Mouse (Mus musculus): ENCODE measurements around the gene Ugt2b1.
"Not testable (repeated sequence)": the region's sequence is repeated elsewhere in the genome, so short reads cannot be mapped to it uniquely, and the experiment has no call there.

Ugt2b1 gene

DNA sequence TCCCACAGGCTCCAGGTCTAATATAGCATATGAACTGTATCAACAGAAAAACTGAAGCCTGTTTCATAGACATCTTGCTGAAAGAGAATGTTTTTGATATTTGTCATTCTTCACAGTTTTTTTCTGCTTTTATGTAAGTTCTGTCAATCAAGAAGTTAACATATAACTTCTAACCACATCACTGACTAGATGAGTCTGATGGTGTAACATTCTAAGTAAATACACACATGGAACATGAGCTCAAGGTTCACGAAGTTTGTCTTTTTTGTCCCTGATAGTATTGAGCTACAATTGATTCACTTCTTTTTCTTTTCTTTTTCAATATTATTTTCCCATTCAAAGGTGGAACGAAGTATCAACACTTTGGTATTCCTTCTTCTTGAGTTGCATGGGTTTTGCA is at the start of gene Ugt2b1:
Gene Ugt2b1 (minus strand): TSS at position 105 of the 400 bp plus-strand sequence.
- DNase-seq: no peak

DNA sequence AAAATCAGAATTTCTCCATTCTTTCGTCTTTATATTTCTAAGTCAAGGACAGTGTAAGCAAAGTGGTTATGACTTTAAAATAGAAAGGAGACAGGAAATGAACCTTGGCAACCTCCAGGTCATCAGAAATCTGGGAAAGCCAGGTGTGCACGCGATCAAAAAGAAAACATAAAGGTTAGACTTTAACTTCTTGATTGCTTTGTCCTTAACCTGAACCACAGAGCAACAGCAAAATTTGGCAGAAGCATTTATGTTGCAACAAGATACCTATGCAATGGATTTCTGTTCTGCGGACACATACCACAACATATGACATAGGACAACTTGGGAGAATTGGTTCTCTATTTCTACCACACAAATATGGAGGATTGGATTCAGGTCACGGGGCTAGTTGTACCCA is 40.9 kb upstream of the Ugt2b1 start:
- DNase-seq: not testable (repeated sequence)

DNA sequence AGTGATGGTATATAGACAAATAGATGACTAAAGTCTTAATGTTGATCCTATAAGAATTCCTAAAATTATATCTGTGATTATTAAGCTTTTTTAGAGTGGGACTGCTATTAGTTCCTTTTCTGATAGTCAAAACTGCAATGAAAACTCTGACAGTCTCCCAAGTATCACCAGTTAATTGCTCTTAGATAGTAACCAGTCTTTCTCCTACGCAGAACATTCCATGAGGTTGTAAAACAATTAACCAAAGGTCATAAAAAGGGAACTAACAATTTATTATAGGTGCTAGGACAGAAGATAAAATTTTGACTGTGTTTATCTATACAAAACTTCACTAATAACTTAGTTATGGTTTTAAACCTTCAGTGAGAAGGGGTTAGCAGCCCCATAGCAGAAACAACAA is 36.5 kb upstream of the Ugt2b1 start:
- DNase-seq: not testable (repeated sequence)

DNA sequence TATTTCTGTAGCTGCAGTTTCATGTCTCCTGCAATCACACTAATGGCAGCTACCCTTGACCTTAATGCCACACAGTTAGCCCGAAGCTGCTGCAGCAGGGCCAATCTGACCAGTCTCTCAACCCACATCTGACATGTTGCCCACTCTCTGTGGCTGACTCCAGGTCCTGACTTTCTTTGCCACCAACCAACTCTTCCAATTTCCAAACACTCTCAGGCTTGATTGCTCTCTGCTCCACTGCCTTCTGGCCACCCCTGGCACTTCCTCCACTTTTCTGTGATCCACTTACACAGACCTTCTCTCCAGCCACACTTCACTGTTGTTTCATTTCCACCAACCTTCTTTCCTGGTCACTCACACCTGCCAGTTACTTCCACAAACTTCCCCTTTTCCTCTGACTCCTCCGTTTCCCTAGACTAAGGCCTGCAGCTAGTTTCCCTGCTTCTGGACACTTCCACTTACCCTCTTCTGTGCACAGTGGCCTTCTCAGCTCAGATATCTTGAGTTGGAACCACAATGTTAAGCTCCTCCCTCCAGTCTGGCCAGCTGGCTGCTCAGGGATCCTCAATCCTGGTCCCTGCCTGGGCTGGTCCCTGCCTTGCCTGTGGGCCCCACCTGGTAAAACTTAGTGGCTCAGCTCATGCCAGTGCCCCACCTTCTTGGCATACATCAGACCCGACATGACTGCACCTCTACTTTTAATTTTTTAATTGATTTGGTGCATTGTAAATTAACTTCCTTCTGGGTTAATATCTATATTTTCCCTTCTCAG is 35.4 kb upstream of the Ugt2b1 start:
- no peak for DNase-seq

DNA sequence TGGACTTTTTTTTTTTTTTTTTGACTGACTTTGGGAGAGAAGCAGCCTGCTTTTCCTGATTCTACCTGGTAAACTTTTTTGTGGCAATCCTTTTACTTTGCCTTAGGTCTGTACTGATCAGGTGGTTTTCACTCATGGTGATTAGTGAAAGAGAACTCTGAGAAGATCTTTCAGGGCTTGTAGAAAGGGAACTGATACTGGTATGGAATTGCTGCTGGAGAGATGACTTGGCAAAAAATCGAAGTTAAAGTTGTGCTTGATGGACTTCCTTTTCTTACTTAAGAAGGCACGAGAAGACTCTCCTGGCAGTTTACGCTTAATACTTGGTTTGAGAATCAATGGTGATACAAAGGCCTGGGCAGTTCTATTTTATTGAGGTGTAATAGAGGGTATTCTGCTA is 34.2 kb upstream of the Ugt2b1 start:
- DNase-seq: no peak

- DNase-seq: no peak
Measured at GRCm38 (mm10) chr5:86942111-86942510, 15.8 kb upstream of the Ugt2b1 start.

DNA sequence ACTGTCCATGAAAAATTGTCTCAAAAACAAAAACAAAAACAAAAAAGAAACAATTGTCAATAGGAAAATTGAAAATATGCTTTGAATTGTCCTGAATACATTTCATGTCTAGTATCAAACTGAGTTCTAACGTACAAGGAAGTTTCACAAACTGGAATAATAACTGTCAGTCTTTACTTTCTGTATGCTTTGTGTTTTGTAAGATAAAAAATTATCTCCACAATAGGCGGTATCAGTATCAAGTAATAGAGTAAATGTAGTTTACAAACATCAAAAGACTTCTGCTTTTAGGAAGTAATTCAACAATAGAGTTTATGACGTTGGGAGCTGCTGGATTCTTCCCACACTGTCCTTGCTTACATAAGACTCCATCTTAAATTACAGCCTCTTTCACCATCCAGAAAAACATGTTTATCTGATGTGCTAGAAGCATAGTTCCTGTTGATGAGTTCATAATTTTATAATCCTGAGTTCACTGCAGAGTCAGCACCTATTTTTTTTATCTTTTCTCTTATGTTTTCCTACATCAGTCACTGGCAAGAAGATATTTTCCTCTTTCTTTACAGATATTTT is 5.6 kb downstream of the Ugt2b1 start:
- no peak for DNase-seq

GRCm38 (mm10) chr5:86911357-86912099 is 14.8 kb downstream of the Ugt2b1 start:
- DNase-seq: no peak

DNA sequence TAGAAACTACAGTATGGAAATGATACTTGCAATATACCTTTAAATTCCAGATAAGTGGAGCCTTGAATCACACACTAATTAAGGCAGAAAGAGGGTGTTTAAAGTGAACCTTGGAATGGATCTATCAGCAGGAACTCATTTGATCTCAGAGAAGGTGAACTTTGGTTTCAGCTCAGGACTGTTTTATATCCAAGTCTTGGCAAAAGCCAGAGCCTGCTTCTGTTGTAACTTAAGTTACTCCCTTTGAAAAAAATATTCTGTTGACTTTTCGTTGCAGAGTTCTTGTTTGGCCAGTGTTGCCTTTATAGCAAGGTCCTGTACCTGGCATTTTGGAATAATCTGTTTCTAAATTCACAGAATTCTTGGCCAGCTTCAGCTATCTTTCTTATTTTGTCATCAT is 15.6 kb downstream of the Ugt2b1 start:
- no peak for DNase-seq

GRCm38 (mm10) chr5:86906758-86907157 is 19.6 kb downstream of the Ugt2b1 start, which contains the start of gene Ugt2b34:
Gene Ugt2b34, minus strand, starts transcription at chr5:86906937.
- no peak for DNase-seq

GRCm38 (mm10) chr5:86889933-86890332 is 36.4 kb downstream of the Ugt2b1 start:
- no peak for DNase-seq

GRCm38 (mm10) chr5:86888420-86888819 is 37.9 kb downstream of the Ugt2b1 start:
- DNase-seq: no peak

DNA sequence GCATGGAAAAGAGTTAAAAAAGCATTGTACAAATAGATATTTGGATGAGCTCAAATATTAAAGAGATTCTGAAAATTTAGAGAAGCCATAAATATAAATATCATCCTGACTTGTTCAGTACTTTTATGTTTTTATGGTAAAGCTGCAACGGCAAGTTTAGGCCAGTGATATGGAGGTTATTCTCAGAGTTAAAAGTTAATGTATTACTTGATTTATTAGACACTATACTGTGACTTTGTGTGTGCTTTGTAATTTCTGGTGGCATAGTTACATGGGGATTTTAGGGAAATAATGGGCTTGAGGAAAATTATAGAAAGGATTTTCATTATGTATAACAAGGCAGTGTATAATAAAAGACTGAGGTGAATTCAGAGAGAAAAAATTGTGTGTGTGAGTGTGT is 39.2 kb downstream of the Ugt2b1 start:
- DNase-seq: no peak

GRCm38 (mm10) chr5:86886620-86887019 is 39.7 kb downstream of the Ugt2b1 start:
- DNase-seq: no peak

DNA sequence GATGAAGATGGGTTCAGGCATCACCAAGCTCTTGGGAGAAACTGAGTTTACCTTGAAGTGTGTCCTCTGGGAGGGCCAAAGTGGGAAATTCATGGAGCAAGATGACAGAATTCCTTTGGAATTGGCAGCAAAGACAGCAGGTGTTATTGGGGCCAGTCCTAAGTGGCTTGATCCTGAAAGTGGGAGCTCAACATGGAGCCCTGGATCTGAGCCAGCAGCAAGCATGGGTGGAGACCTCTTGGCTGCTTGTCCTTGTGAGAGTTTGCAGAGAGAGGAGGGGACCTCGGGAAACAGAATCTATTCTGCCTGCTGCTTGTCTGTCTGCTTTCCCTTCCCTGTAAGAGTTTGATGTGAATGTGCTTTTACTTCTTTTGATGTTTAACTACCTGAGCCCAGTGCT is 54.5 kb downstream of the Ugt2b1 start:
- no peak for DNase-seq

Measured in layer of hippocampus, adult 9-11 months (tissue).